Mouse (Mus musculus) small intestine, adult 10 weeks (tissue): ENCODE data around the gene Slc34a1. TPM values are rescaled to one million over a fixed set of nuclear protein-coding genes. Genes with fewer than 3 reads are reported as not detected.

Source experiments
- polyA plus RNA-seq: library from polyadenylated mRNA; stranded (reverse); fragments of 350-450 nt; fragmentation: Illumina TruSeq; extraction: RNeasy Lipid Tissue Mini Kit (QIAGEN cat#74804); gene quantifications from one replicate; pipeline ENCODE4 v1.2.3, GENCODE M21; 2014; ENCODE audit warnings: low replicate concordance

Slc34a1 gene
- polyA plus RNA-seq, result not detected

DNA sequence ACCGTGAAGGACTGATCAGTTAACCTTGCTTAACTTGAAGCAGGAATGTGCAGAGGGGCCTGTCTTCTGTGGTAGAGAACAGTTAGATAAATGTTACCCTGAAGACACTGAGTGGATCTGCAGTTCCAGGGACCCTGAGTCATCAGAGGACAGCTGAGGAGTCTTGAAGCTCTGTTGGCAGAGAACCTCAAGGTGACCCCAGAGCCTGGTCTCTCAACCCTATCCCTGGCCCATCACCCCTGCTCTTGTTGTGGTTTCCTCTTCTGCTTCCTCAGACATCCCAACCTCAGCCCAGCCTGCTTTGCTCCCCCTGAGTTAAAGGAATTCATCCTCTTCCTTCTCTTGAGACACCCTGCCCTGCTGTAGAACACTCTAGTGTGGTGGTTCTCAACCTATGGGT is at the start of gene Slc34a1:
TSS of gene Slc34a1 (plus strand) at position 100 of the 400 bp plus-strand sequence.

DNA sequence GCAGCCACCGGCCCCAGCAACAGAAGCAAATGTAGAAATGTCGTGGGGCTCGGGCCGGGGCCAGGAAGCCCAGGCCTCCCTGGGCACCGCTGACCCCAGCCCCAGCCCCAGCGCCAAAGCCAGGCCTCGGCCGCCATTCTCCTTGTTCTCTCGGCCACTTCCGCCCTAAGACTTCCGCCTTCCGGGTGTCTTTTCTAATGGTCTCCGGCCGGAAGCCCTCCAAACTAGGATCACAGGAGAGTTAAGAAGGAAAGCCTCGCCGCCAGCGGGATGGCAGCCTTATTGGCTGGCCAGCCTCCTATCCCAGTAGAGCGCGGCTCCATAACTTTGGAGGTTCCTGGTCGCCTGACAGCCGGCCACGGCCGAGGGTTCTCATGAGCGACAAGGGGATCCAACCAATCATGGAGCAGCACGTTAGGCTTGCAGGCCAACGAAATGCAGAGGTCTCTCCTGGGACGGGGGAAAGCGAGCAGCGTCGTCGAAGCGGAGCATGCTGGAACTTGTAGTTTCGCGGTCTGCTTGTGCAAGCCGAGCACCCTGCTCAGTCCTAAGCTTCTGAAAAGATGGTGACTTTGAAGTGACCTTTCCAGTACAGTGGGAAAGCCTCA is 35.4 kb upstream of the Slc34a1 start, which contains the start of gene Lman2:
TSS of gene Lman2 (minus strand) at position 331 of the 608 bp plus-strand sequence.

DNA sequence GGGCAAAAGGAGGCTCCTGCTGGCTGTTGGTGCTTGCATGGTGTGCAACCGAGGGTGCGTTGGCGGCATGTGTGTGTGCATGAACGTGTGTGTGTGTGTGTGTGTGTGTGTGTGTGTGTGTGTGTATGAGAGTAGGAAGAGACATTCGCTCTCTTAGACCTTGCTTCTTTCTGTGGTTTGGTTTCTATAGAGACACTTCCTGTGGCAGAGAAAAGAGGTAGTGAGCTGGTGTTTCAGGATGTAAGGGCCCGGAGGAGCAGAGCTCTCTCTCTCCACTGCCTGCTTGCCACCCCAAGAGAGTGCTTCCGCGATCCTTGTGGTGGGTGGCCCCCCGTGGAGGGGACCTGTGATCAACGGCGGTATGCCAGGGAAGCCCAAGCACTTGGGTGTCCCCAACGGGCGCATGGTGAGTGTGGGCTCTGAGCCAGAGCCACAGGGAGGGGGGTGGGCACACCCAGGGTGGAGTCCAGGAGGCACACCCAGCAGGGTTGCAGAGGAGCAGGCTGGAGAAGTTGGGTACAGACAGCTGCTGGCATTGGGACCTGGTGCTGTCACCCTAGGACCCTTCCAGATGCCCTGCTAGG is 28.4 kb upstream of the Slc34a1 start, which contains the start of gene Rgs14:
TSS of gene Rgs14 (plus strand) at position 202 of the 584 bp plus-strand sequence.

DNA sequence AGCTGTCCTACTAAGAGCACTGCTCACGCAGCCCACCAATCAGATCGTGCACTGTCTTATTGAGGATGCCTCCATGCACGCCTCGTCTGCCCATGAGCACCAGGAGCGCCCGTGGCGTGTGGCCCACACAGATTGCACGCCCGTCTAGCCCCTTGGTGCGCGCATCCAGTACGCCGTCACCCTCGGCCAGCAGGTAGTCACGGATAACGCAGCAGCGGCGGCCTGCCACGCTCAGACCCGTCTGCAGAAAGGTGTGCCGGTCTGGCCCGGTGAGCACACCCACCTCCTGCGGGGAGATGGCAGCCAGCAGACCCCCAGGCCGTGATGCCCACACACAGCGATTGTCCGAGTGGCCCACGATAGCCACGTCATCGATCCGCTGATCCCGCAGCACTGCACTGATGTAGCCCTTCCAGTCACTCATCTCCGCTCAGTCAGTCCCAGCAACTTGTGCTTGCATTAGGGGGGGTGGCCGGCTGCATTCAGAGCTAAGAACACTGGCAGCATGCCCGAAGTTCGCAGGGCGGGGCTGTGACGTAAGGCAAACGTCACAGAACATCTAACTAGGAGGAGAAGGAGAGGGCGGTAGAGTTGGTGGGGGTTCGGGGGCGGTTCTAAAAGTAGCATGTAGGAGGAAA is 16.9 kb downstream of the Slc34a1 start, which contains the start of gene Pfn3:
TSS of gene Pfn3 (minus strand) at position 490 of the 638 bp plus-strand sequence.

DNA sequence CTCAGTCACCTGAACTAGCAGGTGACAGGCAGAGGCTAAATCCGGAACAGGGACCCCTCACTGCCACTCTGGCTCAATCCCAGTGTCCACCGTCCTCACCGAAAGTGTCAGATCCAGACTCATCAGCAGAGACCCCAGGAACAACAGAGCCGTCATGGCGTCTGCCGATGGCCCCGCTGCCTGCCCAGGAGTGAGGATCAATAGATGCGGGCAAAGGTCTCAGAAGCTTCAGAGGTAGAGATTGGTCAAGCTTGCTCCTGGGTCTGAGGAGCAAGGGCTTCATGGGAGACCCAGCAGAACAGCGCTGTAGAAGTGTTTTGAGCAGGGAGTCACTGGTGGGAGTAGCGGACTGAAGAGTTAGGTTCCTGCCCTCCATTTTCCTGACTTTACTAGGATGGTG is 28.6 kb downstream of the Slc34a1 start, which contains the start of gene F12:
TSS of gene F12 (minus strand) at position 181 of the 400 bp plus-strand sequence.

DNA sequence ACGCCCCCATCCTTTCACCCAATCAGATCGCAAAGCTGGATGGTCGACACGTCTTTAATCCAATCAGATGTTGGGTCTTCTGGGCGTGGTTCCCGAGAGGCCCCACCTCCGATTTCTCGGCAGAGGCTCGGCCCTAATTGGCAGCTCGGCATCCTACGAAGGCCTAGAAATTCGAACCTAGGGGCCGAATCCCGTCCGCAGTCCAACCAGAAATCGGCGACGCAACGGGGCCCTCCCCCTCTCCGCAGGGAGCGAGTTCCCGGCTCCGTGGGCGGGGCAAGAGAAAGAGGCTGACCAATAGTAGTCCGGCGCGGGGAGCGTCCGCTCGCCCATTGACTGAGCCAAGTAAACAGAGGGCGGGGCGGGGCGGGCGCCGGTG is 46.9 kb downstream of the Slc34a1 start, which contains the start of gene Grk6:
TSS of gene Grk6 (plus strand) at position 136 of the 379 bp plus-strand sequence.

DNA sequence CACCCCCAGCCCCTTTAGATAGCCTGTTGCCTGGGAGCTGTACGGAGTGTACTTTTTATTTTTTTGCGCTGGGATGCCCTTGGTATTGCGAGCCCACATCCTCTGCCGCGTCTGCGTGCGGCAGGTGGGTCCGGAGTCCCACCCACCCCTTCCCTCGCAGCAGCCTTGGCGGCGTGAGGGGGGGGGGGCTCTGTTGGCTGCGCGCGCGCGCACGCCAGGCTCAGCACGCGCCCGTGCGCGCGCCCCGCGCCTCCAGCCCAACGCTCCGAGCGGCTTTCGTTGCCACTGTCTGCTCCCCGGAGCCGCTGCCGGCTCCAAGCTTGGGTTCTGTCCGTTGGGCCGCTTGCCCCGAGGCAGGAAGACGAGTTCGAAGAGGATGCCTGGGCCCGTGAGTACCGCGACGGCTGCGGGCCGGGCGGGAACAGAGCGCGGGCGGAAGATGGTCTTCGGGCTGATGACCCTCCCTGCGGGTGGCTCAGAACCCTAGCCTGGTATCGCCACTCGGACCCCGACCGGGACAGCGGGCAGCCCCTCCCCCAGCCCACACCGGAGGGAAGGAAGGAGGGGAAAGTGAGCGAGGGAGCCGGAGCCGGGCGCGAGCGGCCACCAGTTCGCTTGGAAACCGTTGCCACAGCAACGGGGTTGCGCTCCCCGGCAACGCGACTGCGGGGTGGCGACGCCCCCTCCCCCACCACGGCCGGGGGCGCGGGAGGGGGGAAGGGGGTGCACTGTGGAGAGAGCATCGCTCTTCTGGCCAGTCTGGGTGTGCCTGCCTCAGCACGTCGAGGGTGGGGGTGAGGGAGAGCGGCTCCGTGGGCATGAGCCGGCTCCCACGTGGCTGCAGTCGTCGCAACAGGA is 66.3 kb downstream of the Slc34a1 start, which contains the start of gene Prr7:
TSS of gene Prr7 (plus strand) at position 241 of the 858 bp plus-strand sequence.

Other genes starting within 250 kb of the Slc34a1 start
- gene Fgfr4, start 245.5 kb upstream of the Slc34a1 start, polyA plus RNA-seq, result not detected
- gene Nsd1, start 188.4 kb upstream of the Slc34a1 start, polyA plus RNA-seq, result 67.2 TPM
- 12.0 TPM for gene Prelid1, start 77.7 kb upstream of the Slc34a1 start, polyA plus RNA-seq
- 13.8 TPM for gene Rab24, start 76.2 kb upstream of the Slc34a1 start, polyA plus RNA-seq
- 0.30 TPM for gene Mxd3, start 68.4 kb upstream of the Slc34a1 start, polyA plus RNA-seq
- gene Lman2, start 35.4 kb upstream of the Slc34a1 start, polyA plus RNA-seq, result 30.2 TPM
- not detected for gene Rgs14, start 28.5 kb upstream of the Slc34a1 start, polyA plus RNA-seq
- gene Pfn3, start 17.0 kb downstream of the Slc34a1 start, polyA plus RNA-seq, result not detected
- not detected for gene F12, start 28.6 kb downstream of the Slc34a1 start, polyA plus RNA-seq
- gene Grk6, start 46.9 kb downstream of the Slc34a1 start, polyA plus RNA-seq, result 3.2 TPM
- not detected for gene Prr7, start 66.1 kb downstream of the Slc34a1 start, polyA plus RNA-seq
- 0.26 TPM for gene Dbn1, start 89.9 kb downstream of the Slc34a1 start, polyA plus RNA-seq
- 0.26 TPM for gene Pdlim7, start 115.5 kb downstream of the Slc34a1 start, polyA plus RNA-seq
- 0.19 TPM for gene Dok3, start 131.1 kb downstream of the Slc34a1 start, polyA plus RNA-seq
- gene Ddx41, start 138.5 kb downstream of the Slc34a1 start, polyA plus RNA-seq, result 1.0 TPM
- gene Fam193b, start 172.9 kb downstream of the Slc34a1 start, polyA plus RNA-seq, result 3.7 TPM
- 22.9 TPM for gene Tmed9, start 175.5 kb downstream of the Slc34a1 start, polyA plus RNA-seq
- gene B4galt7, start 201.7 kb downstream of the Slc34a1 start, polyA plus RNA-seq, result 1.4 TPM
- gene Caml, start 224.8 kb downstream of the Slc34a1 start, polyA plus RNA-seq, result 48.8 TPM
- gene Ddx46, start 236.8 kb downstream of the Slc34a1 start, polyA plus RNA-seq, result 63.4 TPM